13 mouse cellular contexts compared by ENCODE assay signal in the genomic region with DNA sequence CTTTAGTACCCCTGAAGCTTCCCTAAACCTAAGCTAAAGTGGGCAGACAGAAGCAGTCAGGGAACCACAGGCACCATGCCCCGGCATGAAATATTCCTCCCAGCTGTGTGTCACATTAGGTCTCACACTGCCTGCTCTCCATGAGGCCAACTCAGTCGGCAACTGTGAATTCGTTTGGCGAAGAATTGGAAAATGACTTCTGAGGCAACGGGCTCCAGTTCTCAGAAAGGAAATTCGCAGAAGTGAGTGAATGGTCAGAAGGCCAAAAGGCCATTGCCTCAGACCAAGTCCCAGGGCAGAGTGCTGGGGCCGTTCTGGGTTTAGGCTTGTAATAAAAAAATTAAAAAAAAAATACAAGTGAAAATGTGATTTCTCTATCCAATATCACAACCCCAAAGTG. TPM values are rescaled to one million over a fixed set of nuclear protein-coding genes. Genes with fewer than 3 reads are reported as not detected.
DNase-seq lines count a peak whose midpoint lies in the region; ATAC-seq and TF ChIP-seq lines count a peak whose summit lies in the region.
"Had no signal": no experiment of that assay in that cellular context is flagged by ENCODE, and none has a peak within 500 bp of the region (broad histone marks: within the 10 kb centered on the region; RNA-seq: fewer than 3 reads in every experiment).

No protein-coding gene starts in this region.

- TF ChIP-seq POLR2A in heart, adult 2 months (IDR thresholded peaks at IDR 0.05; ENCODE audit: insufficient read depth, low read depth, low read length) = no peak

- peaks cover 5% of the 10 kb centered on the region for H3K4me1 ChIP-seq in heart, adult 2 months (ENCODE audit: control insufficient read depth, insufficient read depth, low read length)
- H3K4me1 ChIP-seq in heart, embryonic 11.5 days (ENCODE audit: control insufficient read depth, insufficient read depth, low read length) = peaks cover 8% of the 10 kb centered on the region; the same call in 1 of the 2 replicates
- peaks cover 49% of the 10 kb centered on the region for H3K4me1 ChIP-seq in limb, embryonic 10.5 days
- H3K4me1 ChIP-seq in neural tube, embryonic 15.5 days = peaks cover 2% of the 10 kb centered on the region; the same call in 1 of the 2 replicates
- H3K4me1 ChIP-seq: intestine, embryonic 15.5 days; neural tube, embryonic 12.5 days had no signal

- no peak for TF ChIP-seq EP300 in heart, adult 2 months (IDR thresholded peaks at IDR 0.05; ENCODE audit: insufficient read depth, low read depth, low read length)

- no peaks in the 10 kb centered on the region for H3K27me3 ChIP-seq in heart, adult 2 months (ENCODE audit: control insufficient read depth, insufficient read depth, low read length)
- no peaks in the 10 kb centered on the region for H3K27me3 ChIP-seq in heart, embryonic 11.5 days (ENCODE audit: control insufficient read depth, insufficient read depth, low read length)
- H3K27me3 ChIP-seq in limb, embryonic 10.5 days (ENCODE audit: low read depth, poor library complexity, severe bottlenecking) = no peaks in the 10 kb centered on the region
- H3K27me3 ChIP-seq in neural tube, embryonic 15.5 days (replicated peaks) = no peaks in the 10 kb centered on the region
- H3K27me3 ChIP-seq: intestine, embryonic 15.5 days; neural tube, embryonic 12.5 days had no signal

- H3K36me3 ChIP-seq in heart, adult 2 months (ENCODE audit: control insufficient read depth, insufficient read depth, low read length) = no peaks in the 10 kb centered on the region
- H3K36me3 ChIP-seq in heart, embryonic 11.5 days (ENCODE audit: control insufficient read depth, insufficient read depth, low read length) = no peaks in the 10 kb centered on the region
- no peaks in the 10 kb centered on the region for H3K36me3 ChIP-seq in limb, embryonic 10.5 days
- no peaks in the 10 kb centered on the region for H3K36me3 ChIP-seq in neural tube, embryonic 15.5 days
- H3K36me3 ChIP-seq: intestine, embryonic 15.5 days; neural tube, embryonic 12.5 days had no signal

- H3K4me3 ChIP-seq in heart, adult 2 months = no peak overlapping the region
- H3K4me3 ChIP-seq in heart, embryonic 11.5 days (ENCODE audit: low read depth, low read length) = no peak overlapping the region
- no peak overlapping the region for H3K4me3 ChIP-seq in limb, embryonic 10.5 days
- H3K4me3 ChIP-seq in neural tube, embryonic 15.5 days (replicated peaks) = no peak overlapping the region
- no peak overlapping the region for H3K4me3 ChIP-seq in left cerebral cortex, adult 2 months
- H3K4me3 ChIP-seq: intestine, embryonic 15.5 days; neural tube, embryonic 12.5 days had no signal

- no peak for TF ChIP-seq CTCF in heart, adult 2 months (IDR thresholded peaks at IDR 0.05)
- no peak for TF ChIP-seq CTCF in left cerebral cortex, adult 2 months (IDR thresholded peaks at IDR 0.05)

- H3K27ac ChIP-seq in heart, adult 2 months = peak overlapping the region; percentile 6; the same call in 1 of the 2 replicates
- no peak overlapping the region for H3K27ac ChIP-seq in heart, embryonic 11.5 days (ENCODE audit: low read depth, low read length)
- peak overlapping the region; percentile 21; the same call in 1 of the 2 replicates for H3K27ac ChIP-seq in limb, embryonic 10.5 days
- H3K27ac ChIP-seq in neural tube, embryonic 15.5 days (replicated peaks) = no peak overlapping the region
- H3K27ac ChIP-seq in left cerebral cortex, adult 2 months = no peak overlapping the region
- H3K27ac ChIP-seq: intestine, embryonic 15.5 days; neural tube, embryonic 12.5 days had no signal

- intact Hi-C loops in heart, adult 2 months (cut with DNase I) = no loop called here
- intact Hi-C loops in left cerebral cortex, adult 2 months (cut with DNase I) = no loop called here

- DNase-seq in heart, adult 2 months = peak; percentile 42 to 49
- peak; percentile 26 for DNase-seq in adrenal gland, adult 8-10 months
- peak; percentile 21 for DNase-seq in gastrocnemius, postnatal 10 days
- DNase-seq in limb, embryonic 10.5 days (ENCODE audit: low spot score) = no peak
- DNase-seq in yolk sac, embryonic 10.5 days (ENCODE audit: low spot score) = no peak
- DNase-seq in left cerebral cortex, adult 2 months (ENCODE audit: extremely low spot score in 1 of 2, low spot score in 2 of 2) = no peak
- DNase-seq: cerebellum, adult 9-11 months; layer of hippocampus, adult 9-11 months; midbrain, embryonic 14.5 days had no signal

- H3K79me2 ChIP-seq in heart, adult 2 months (replicated peaks; ENCODE audit: control insufficient read depth, insufficient read depth, low read length) = no peaks in the 10 kb centered on the region; the same call in 1 of the 2 replicates

- no peak for ATAC-seq in heart, embryonic 11.5 days (replicated peaks; ENCODE audit: insufficient number of reproducible peaks, low FRiP score, low TSS enrichment)
- ATAC-seq in neural tube, embryonic 15.5 days (ENCODE audit: low FRiP score) = no peak
- ATAC-seq: intestine, embryonic 15.5 days had no signal

- no peak overlapping the region for H3K9ac ChIP-seq in heart, adult 2 months (ENCODE audit: low read depth, low read length)
- no peak overlapping the region for H3K9ac ChIP-seq in heart, embryonic 11.5 days (ENCODE audit: low read depth, low read length)
- H3K9ac ChIP-seq in neural tube, embryonic 15.5 days (replicated peaks) = no peak overlapping the region
- H3K9ac ChIP-seq: intestine, embryonic 15.5 days; neural tube, embryonic 12.5 days had no signal

- no peak overlapping the region for H3K4me2 ChIP-seq in heart, embryonic 11.5 days
- no peak overlapping the region for H3K4me2 ChIP-seq in neural tube, embryonic 15.5 days
- H3K4me2 ChIP-seq: intestine, embryonic 15.5 days; neural tube, embryonic 12.5 days had no signal

- WGBS in heart, adult 2 months = 57% methylated on average over 7 of the region's 7 CpGs
- WGBS in heart, embryonic 11.5 days (ENCODE audit: insufficient replicate concordance) = 80% methylated on average over 7 of the region's 7 CpGs
- WGBS in limb, embryonic 10.5 days = 67% methylated on average over 7 of the region's 7 CpGs
- 72% methylated on average over 7 of the region's 7 CpGs for WGBS in neural tube, embryonic 15.5 days

- H3K9me3 ChIP-seq in heart, embryonic 11.5 days (replicated peaks; ENCODE audit: control insufficient read depth, low read length) = no peaks in the 10 kb centered on the region
- H3K9me3 ChIP-seq in limb, embryonic 10.5 days (replicated peaks) = no peaks in the 10 kb centered on the region
- H3K9me3 ChIP-seq in neural tube, embryonic 15.5 days (replicated peaks) = no peaks in the 10 kb centered on the region
- H3K9me3 ChIP-seq: intestine, embryonic 15.5 days; neural tube, embryonic 12.5 days had no signal

RNA-seq across cellular contexts. Expression of a gene that starts 43.9 kb away (rescaled TPM):
- 10 to 100 TPM; 11.7 to 15.7 TPM for total RNA-seq in heart, adult 2 months (2021)
- 16.9 and 19.8 TPM in 2 replicates for polyA plus RNA-seq in heart, adult 2 months (2012; rRNA removed)
- 36.6 and 39.9 TPM in 2 replicates for polyA plus RNA-seq in heart, embryonic 11.5 days (2014; fragmentation: Nextera tagmentation; extraction: Ambion mirVana)
- total RNA-seq in adrenal gland, adult 8-10 months (2022) = 10 to 100 TPM; 12.3 to 27.5 (median 16.2) TPM
- total RNA-seq in gastrocnemius, postnatal 10 days (2021) = 100 to 1,000 TPM in 1 of 2 experiments, 10 to 100 TPM in 1; 86.1 to 102 TPM
- polyA plus RNA-seq in limb, embryonic 10.5 days (2016; fragmentation: Nextera tagmentation; extraction: Ambion mirVana) = 17.5 and 58.7 TPM in 2 replicates
- polyA plus RNA-seq in neural tube, embryonic 15.5 days (2015; fragmentation: Nextera tagmentation; extraction: Ambion mirVana) = 24.7 and 29.6 TPM in 2 replicates
- total RNA-seq in left cerebral cortex, adult 2 months (2021) = 1 to 10 TPM; 7.3 to 8.5 TPM

Comparison
In these comparisons a context has a peak if more than half of its experiments do, and no peak if none do; other contexts are left out.
1. H3K27ac ChIP-seq: peak in heart, adult 2 months (single experiment) and limb, embryonic 10.5 days (single experiment); none in heart, embryonic 11.5 days (single experiment), neural tube, embryonic 15.5 days (single experiment) and left cerebral cortex, adult 2 months (single experiment).
2. DNase-seq: peak in heart, adult 2 months (2 of 2), adrenal gland, adult 8-10 months (single experiment) and gastrocnemius, postnatal 10 days (single experiment); none in limb, embryonic 10.5 days (single experiment), yolk sac, embryonic 10.5 days (single experiment) and left cerebral cortex, adult 2 months (0 of 2).